Mouse (Mus musculus) layer of hippocampus, adult 9-11 months (tissue): ENCODE data around the gene Stag1.

Experiments used
- DNase-seq: peaks from one replicate; pipeline ENCODE4 v3.0.0; 2022

The Stag1 gene

DNA sequence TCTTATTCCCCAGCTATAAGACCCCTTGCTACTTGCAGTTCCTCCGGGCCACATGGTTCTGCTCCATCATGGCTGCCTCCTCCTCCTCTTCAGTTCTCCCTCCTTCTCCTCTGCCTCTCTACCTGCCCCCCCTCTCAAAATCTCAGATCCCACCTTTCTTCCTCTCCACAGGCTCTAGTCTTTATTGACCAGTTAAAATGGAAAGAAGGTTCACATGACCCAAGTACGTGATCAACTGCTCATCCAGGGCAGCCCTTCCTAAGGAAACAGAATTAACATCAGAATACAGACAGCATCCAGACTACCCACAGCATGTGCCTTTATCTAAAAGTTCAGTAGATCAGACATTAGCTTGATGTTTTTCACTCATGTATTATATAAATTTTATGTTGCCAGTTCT, 371.9 kb downstream of the Stag1 start:
- no peak for DNase-seq

DNA sequence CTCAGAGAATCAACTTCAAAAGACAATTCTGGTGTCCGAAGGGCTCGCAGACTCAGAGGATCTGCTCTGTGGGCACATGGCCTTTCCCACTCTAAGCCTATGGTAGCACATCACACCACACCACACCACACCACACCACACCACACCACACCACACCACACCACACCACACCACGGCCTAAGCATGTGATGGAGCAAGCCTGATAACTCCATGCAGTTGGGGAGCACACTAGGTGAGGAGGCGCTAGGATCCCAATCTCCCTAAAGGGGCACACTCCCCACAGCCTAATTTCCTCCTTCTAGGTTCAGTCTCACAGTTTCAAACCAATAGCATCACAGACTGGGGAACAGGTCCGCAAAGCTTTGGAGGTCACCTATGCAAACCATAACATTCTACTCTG, 381.1 kb downstream of the Stag1 start:
- no peak for DNase-seq

DNA sequence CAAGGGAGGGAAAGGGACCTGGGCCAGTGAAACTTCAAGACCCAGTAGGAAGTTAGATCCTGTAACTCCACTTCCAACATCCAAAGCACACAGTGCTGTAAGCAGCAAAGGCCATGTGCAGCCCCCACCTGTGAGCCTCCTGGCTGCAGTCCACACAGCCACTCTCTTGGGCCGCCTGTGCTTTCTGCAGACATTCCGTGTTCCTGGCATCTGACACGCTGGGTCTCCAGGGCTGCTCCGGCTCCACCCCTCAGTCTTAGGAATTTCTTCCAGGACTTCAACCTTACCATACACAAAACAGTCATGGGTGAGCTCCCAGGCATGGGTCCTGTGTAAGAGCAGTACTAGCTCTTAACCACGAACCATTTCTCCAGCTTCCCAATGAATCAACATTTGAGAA, 381.7 kb downstream of the Stag1 start:
- no peak for DNase-seq

DNA sequence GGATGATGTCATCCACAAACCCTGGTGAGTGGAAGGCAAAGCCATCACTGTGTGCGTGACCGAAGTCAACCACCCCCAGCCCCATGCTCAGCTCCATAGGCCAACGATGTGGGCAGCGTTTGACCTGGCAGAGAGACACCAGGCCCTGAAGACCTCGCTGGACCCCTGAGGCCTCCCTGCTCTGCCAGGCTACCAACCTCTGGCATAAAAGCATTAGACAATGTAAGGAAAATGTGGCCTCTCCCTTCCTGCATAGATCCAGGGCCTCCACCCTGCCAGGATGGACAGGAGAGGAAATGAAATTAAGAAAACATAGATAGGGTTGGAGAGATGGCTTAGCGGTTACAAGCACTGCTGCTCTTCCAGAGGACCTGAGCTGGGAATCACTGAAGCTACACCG, 385.2 kb downstream of the Stag1 start:
- no peak for DNase-seq

DNA sequence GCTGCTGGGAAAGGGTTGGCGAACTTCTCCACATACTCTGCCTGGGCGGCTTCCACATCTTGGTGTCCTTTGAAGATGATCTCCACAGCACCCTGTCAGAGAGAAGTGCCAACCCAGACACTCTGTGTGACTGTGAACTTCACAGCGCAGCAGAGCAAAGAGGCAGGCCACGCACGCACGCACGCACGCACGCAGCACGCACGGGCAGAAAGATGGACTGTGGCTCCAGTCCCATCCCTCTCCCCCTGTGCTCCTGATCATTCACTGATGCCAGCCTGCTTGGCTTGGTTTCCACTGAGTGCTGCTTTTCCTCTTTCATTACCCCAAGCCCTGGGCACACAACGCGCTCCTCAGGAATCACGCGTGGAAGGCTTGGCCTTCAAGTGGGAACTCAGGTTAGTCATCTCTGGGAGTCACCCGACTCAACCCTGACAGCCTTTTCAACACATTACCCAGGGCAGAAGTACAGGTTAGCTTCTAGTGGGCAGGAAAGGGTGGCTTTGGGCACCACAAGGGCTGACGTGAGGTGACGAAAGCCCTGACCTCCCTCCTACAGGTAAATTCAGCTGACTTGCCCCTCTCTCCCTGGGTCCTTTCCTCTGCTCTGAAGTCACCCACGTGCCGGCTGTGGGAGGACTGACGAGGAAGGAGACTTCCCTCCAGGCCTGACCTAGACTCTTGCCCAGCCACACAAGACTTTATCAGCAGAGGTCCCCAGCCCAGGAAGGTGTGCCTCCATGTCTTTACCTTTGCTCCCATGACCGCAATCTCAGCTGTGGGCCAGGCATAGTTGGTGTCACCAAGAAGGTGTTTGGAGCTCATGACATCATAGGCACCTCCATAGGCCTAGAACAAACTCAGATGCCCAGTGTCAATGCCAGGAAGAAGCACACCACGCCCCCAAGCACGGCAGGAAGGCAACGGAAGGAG, 387.0 kb downstream of the Stag1 start:
- DNase-seq = no peak

DNA sequence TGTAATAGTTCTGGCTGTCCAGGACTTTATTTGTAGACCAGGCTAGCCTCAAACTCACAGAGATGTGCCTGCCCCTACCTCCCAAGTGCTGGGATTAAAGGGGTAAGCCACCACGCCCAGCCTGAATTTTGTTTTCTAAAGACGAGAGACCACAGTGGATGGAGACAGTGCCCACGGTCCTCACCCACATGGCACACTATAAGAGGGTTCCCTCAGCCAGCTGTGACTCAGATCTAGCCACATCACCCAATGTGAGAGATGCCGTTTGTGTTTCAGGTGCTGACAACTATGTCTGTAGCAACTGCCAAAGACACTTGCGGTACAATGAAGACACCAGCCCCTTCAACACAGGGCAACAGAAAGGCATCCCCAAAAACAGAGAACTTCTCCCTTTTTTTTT, 389.4 kb downstream of the Stag1 start:
- DNase-seq = no peak

DNA sequence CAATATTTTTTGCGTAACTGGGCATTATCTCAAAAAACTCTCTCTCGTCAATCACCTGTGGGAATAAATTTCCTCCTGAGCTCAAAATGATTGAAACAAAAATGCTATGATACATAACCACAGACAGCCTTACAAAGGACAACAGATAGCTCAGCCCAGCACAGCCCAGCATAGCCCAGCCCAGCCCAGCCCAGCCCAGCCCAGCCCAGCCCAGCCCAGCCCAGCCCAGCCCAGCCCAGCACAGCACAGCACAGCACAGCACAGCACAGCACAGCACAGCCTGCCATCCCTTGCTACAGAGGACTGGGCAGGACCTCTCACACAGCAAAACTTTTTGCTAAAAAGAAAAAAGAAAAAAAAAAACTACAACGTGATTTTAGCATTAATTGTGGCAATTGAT, 390.3 kb downstream of the Stag1 start:
- no peak for DNase-seq

DNA sequence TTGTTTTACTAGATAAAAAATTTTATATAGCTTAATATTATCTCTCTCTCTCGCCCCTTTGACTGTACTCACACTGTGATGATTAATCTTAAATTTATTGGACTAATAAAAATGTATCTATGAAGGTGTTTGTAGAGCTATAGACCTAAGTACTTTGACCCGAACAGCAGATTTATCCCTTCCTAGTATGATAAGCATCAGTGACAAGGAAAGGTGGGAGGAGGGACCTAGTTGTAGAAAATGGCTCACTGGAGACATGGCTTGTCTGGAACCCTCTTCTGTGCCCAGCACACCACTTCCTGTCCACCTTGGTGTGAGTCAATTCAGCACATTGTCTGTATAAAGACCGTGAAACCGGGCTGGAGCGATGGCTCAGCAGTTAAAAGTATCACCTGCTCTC, 393.0 kb downstream of the Stag1 start:
- no peak for DNase-seq

DNA sequence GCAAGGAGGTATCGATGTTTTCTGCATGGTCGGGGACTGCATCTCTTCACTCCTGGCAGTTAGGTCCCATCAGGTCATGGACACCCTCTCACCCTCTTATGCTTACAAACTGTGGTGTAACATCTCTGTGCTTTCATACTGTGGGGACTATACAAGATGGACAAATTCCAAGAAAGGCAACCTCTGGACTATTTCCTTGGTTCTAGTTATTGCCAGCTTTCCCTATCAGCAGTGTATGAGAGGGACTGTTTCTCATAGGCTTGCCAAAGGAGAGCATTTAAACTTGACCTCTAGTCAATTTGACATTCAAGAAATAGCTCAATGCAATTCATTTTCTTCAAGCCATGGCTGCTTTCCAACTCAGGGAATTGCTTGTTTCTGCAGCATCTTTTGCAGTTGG, 393.7 kb downstream of the Stag1 start:
- no peak for DNase-seq

DNA sequence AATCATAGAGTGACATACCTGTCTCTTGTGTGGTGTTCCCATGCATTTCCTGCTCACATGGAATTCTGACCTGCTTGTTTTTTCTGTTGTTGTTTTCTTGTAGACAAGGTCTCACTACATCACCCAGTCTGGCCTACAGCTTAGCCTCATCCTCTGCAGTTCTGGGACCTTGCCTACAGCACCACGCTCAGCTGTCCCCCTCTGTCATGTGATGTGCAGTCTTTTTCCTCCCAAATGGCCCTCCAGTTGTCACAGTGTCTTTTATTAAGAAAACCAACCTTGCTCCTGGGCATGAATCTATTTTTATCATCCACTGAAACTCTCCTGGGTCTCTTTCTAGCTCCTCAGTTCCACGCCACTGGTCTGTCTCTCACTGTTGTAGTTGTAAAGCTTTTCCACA, 394.6 kb downstream of the Stag1 start:
- DNase-seq = no peak

DNA sequence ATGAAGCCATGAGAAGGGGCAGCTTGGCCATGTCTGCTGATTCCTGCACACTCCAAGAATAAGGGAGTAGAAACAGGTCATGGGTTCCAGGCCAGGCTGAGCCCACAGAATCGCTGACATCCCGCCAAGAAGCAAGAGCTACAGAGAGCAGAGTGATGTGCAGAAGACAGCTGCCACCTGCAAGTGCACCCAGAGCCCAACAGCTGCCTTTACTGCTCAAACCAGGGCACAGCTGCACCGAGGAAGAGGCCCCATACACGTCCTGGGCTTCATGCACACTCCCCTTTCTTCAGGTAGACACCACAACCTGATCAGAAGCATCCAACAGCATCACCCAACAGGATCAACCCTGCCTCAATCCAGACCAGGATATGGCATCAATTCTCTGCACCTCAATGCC, 396.3 kb downstream of the Stag1 start:
- DNase-seq = no peak

DNA sequence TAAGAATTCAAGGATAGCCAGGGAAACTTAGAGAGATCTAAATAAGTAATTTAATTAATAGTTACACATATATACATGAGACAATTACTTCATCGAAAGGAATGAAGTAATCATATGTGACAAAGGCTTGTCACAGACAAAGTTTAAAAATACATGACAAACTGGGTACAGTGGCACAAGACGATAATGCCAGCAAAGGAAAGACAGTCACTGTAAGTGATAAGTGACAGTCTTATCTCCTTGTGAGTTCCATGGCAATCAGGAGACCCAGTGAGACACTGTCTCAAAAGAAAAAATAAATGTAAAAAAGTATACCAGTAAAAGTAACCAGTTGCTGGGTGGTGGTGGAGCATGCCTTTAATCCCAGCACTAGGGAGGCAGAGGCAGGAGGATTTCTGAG, 399.5 kb downstream of the Stag1 start:
- no peak for DNase-seq

DNA sequence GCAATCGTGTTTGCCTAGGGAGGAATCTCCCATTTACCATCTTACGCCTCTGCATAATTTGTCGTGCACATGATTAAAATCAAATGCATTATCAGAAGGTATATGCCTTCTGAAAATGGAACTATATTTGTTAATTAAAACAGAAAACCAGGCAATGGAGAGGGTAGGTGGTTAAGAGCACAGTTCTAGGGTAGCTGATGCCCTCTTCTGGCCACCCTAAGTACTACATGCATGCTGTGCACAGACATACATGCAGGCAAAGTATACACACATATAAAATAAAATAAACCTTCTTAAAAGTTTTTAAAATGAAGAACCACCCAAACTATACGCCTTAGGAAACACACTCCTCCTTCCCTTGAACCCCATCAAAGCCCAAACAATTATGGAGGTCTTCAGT, 404.5 kb downstream of the Stag1 start:
- DNase-seq = no peak

DNA sequence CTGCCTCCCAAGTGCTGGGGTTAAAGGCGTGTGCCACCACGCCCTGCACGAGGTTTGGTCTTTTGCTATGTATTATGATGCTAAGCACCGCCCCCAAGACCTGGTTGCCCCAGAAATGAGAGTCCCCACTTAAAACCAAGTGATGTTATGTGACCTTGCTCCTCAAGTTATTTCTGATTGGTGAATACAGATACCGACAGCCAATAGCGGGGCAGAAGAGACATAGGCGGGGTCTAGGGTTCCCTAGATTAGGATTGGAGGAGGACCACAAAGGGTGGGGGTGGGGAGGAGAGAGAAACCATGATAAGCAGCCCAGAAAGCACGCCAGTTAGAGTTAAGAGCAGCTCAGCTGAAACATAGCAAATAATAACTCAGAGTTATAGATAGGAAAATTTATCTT, 405.2 kb downstream of the Stag1 start:
- DNase-seq = no peak

DNA sequence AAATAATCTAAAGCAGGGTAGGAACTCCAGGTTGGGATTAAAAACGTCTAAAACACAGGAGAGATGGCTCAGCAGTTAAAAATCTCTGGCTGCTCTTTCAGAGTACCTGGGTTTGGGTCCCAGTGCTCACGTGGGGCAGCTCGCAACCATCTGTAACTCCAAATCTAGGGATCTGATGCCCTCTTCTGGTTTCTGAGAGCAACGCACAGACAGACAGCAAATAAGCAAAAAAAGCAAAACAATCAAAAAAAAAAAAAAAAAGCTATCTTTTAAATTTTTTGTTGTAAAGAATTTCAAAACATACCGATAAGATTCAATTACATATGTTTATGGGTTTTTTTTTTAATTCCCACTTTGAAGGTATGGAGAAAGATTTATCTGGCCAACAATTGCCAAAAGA, 405.7 kb downstream of the Stag1 start:
- no peak for DNase-seq

DNA sequence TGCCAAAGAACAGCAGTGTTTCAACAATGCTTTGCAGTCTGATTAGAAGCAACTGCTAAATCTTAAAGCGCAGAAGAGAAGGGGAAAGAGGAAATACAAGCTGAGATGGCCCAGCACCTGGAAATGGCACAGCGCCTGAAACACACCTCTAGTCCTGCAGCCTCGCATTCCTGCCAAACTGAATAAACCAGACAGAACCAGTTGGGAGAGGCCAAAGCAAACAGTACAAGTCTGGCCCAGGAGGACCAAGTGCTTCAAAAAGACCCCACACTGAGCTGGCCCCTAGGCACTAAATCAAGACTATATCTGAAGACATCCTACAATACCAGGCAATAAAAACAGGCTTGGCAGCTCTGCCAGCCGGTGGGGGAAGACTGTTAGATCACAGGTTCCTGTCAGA, 408.3 kb downstream of the Stag1 start:
- no peak for DNase-seq
